Mouse (Mus musculus): ENCODE measurements around the gene Opcml. TPM values are rescaled to one million over a fixed set of nuclear protein-coding genes. Genes with fewer than 3 reads are reported as not detected.

Opcml gene
- polyA plus RNA-seq, 1 experiment from 2014 or later, result 14.1 TPM

DNA sequence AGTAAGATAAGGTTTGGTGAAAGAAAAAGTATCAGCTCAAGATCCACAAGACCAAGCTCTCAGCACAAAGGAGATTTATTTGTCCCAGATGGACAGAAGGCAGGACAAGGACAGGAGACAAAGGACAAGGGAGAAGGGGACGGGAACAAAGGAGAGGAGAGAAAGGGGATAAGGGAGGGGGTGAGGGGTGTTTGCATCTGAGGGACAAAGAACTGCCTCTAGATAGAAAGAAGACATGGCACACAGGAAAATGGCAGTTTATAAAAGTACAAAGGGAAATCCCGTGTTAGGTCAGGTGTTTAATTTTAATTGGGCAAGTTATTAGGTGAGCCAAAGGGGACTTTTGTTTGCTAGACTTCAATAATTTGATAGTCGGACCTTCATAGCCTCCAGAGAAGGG lies 801.6 kb downstream of the Opcml start:
- ATAC-seq, result no peak
- Histone ChIP-seq H3K4me2 (no peak overlapping the region), H3K27ac (no peak overlapping the region), H3K27me3 (no peaks in the 10 kb centered on the region), H3K9me3 (replicated peaks) (no peaks in the 10 kb centered on the region), H3K36me3 (ENCODE audit: poor library complexity, severe bottlenecking) (no peaks in the 10 kb centered on the region), H3K4me1 (peaks cover 7% of the 10 kb centered on the region), H3K9ac (no peak overlapping the region), H3K4me3 (no peak overlapping the region)
- 9% methylated on average over 3 of the region's 3 CpGs for WGBS

DNA sequence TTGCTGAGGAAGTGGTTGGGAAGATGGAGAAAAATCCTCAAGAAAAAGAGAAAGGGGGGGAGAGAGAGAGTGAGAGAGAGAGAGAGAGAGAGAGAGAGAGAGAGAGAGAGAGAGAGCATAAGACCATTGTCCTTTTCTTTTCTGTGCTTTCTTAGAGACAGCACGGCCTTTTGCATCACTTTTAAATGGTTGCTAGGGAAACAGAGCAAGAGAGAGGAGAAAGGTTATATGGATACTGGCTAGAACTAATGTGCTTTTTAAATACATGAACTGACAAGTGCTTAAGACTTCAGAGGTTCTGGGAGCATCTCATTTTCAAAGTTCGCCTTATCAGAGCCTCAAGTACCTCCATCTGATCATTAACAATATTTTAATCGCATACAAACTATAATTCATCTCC lies 804.5 kb downstream of the Opcml start:
- WGBS, result 64% methylated on average over 3 of the region's 3 CpGs
- no peak overlapping the region for H3K4me2 ChIP-seq
- H3K9ac ChIP-seq, result no peak overlapping the region
- no peaks in the 10 kb centered on the region for H3K27me3 ChIP-seq
- no peaks in the 10 kb centered on the region for H3K4me1 ChIP-seq
- H3K9me3 ChIP-seq (replicated peaks), result no peaks in the 10 kb centered on the region
- H3K4me3 ChIP-seq, result no peak overlapping the region
- H3K36me3 ChIP-seq (ENCODE audit: poor library complexity, severe bottlenecking), result no peaks in the 10 kb centered on the region
- no peak overlapping the region for H3K27ac ChIP-seq
- ATAC-seq, result no peak

DNA sequence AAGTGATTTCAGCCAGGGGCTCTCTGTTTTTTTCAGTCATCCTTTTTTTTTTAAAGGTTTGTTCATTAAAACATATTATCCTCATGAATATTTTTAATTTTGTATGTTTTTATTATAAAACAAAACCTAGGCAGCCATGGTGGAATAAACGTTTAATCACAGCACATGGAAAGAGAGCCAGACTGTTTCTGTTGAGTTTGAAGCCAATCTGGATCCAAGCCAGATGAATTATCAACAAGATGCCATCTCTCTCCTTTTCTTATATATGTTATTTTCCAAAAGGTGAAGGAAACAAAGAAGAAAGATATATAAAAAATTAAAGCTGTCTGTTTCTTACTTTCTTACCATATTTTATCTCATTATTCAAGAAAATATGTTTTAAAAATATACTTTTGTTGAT lies 815.0 kb downstream of the Opcml start:
- Histone ChIP-seq H3K27me3 (no peaks in the 10 kb centered on the region), H3K4me3 (no peak overlapping the region), H3K27ac (no peak overlapping the region), H3K36me3 (ENCODE audit: poor library complexity, severe bottlenecking) (no peaks in the 10 kb centered on the region), H3K9ac (no peak overlapping the region), H3K9me3 (replicated peaks) (no peaks in the 10 kb centered on the region), H3K4me1 (no peaks in the 10 kb centered on the region), H3K4me2 (no peak overlapping the region)
- 62% methylated on average over 1 of the region's 1 CpGs for WGBS
- ATAC-seq, result no peak

DNA sequence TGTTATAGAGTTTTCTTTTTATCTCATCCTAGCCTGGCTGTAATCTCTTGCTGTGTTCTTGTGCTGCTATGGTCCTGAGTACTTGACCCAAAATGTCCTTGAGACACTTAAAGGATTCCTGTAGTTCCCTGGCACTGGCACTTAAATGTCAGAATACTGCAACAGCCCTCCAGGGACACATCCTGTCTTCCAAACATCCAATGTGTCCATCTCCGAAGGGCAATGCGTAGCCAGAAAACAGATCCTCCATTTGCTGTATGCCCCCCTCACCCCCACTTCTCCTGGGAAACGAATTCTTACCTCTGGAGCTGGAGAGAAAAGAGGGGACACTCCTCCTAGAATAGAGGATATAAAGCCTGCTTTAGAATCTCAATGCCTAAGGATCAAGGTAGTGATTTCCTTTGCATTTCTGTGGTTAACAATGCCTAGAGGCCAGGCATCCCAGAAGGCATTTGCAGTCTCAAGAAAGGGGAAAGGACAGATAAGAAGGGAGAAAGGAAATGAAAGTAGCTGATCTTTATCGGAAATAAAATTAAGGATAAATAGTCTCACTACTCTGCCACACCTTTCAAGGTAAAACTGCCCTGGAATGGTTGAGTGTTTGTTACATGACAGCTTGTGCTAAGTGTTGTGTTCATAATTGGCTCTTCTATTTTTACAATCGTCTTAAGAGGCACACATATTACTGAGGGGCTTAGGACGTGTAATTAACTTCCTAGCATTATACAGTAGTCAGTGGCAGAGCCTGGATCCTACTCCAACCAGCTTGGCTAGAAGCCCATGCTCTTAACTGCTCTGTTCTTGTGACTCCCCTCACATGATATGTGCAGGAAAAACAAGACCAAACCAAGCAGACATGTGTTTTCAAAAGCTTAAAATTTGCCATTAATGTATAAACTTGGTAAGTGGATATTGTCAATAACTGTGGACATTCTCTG lies 823.4 kb downstream of the Opcml start:
- no peak overlapping the region for H3K4me3 ChIP-seq
- no peak for ATAC-seq
- H3K36me3 ChIP-seq (ENCODE audit: poor library complexity, severe bottlenecking), result no peaks in the 10 kb centered on the region
- H3K9ac ChIP-seq, result no peak overlapping the region
- no peaks in the 10 kb centered on the region for H3K9me3 ChIP-seq (replicated peaks)
- WGBS, result 32% methylated on average over 6 of the region's 6 CpGs
- no peak overlapping the region for H3K27ac ChIP-seq
- H3K4me2 ChIP-seq, result no peak overlapping the region
- H3K4me1 ChIP-seq, result no peaks in the 10 kb centered on the region
- no peaks in the 10 kb centered on the region for H3K27me3 ChIP-seq

DNA sequence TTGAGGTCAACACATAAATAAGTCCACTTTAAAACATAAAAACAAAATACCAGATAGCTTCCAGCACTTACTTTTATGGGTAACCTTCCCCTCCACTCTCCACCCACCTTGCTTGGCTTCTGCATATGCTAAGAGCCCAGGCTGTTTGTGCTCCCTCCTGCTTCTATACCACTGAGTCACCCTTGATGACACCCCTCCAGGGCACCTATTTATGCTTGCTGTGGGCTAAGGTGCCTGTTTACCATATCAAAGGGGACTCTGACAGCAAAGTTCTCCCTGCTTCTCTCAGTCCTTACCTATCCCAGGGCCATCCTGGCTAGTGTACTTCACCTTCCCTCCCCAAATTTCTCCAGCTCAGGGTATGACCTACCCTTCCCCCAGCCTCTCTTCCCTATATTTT lies 824.9 kb downstream of the Opcml start:
- no peaks in the 10 kb centered on the region for H3K36me3 ChIP-seq (ENCODE audit: poor library complexity, severe bottlenecking)
- H3K27ac ChIP-seq, result no peak overlapping the region

DNA sequence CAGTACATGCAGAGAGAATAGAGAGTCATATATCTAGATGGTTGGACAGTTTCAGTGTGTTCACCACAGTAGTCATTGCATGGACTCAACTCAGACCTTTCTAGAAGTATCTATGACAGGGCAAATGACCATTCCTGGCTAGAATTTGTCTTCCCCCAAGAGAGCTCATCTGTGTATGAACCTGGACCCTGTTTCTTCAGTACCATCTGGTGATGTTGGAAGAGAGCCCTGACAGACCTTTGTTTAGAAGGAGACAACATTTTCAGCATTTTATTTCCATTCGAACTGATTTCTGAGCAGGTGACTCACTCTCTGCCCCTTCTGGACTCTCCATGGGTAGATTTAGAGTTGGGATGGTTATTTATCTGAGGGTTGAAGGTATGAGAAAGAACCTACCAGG lies 827.1 kb downstream of the Opcml start:
- no peak for ATAC-seq
- H3K4me1 ChIP-seq, result no peaks in the 10 kb centered on the region
- H3K9me3 ChIP-seq (replicated peaks), result no peaks in the 10 kb centered on the region
- no peaks in the 10 kb centered on the region for H3K36me3 ChIP-seq (ENCODE audit: poor library complexity, severe bottlenecking)
- 97% methylated on average over 1 of the region's 1 CpGs for WGBS
- no peak overlapping the region for H3K27ac ChIP-seq
- H3K4me3 ChIP-seq, result no peak overlapping the region
- H3K9ac ChIP-seq, result no peak overlapping the region
- no peak overlapping the region for H3K4me2 ChIP-seq
- no peaks in the 10 kb centered on the region for H3K27me3 ChIP-seq

More for the DNA sequence above, 824.9 kb downstream of the Opcml start:
- H3K9me3 ChIP-seq (replicated peaks), result no peaks in the 10 kb centered on the region
- H3K4me3 ChIP-seq, result no peak overlapping the region
- no peaks in the 10 kb centered on the region for H3K4me1 ChIP-seq
- no peaks in the 10 kb centered on the region for H3K27me3 ChIP-seq
- no peak overlapping the region for H3K4me2 ChIP-seq
- H3K9ac ChIP-seq, result no peak overlapping the region
- ATAC-seq, result no peak

DNA sequence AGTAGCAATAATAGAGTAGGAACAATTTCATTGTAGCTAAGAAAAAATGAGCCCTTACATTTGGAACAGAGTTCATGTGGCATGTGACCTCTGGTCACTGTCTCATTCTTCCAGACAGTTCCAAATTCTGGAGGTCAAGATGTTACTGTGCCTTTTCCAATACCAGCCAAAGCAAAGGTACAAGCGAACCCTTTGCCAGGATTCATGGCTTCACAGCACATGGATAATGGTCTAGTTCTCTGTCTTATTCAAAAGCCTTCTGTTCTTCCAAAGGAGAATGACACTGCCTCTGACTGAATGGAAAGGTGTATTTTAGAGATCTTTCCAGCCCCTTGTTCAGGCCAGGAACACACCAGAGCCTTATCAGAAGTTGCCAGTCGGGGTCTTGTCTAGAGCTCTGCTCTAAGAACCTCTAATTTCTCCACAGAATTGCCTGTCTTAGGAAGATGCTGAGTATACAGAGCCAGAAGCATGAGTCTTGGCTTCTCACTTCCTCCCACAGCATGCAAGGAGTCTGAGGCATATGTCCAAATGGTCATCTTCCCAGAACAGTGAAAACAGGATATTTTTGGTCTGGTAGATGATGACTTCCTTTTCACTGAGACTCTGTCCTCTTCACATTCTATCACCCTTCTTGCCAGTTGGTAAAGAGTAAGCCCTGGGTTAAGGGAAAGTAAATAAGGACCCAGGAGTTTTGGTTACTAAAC lies 827.8 kb downstream of the Opcml start:
- no peak for ATAC-seq
- Histone ChIP-seq H3K4me3 (no peak overlapping the region), H3K4me1 (no peaks in the 10 kb centered on the region), H3K4me2 (no peak overlapping the region), H3K27ac (no peak overlapping the region), H3K9ac (no peak overlapping the region), H3K9me3 (replicated peaks) (no peaks in the 10 kb centered on the region), H3K27me3 (no peaks in the 10 kb centered on the region), H3K36me3 (ENCODE audit: poor library complexity, severe bottlenecking) (no peaks in the 10 kb centered on the region)
- 81% methylated on average over 2 of the region's 2 CpGs for WGBS

DNA sequence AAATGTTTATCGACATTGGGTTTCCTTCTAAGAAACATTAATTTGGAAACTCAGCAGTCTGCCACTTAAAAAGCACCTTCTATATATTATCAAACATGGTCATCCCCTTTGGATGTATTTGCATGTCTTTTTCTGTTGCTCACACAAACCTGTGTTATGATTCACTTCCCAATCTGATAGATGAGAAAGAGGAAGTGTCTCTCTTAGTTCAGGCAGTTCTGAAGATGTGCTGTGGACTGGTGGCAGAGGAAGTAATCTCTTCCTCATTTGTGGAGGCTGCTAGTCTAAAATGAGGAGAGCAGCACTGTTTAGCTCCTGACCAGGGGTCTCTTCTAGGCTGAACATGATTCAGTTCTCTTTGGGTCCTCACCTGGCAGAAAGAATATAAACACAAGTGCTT lies 831.4 kb downstream of the Opcml start:
- no peaks in the 10 kb centered on the region for H3K4me1 ChIP-seq
- H3K27me3 ChIP-seq, result no peaks in the 10 kb centered on the region
- H3K9me3 ChIP-seq (replicated peaks), result no peaks in the 10 kb centered on the region
- H3K36me3 ChIP-seq (ENCODE audit: poor library complexity, severe bottlenecking), result no peaks in the 10 kb centered on the region
- H3K9ac ChIP-seq, result no peak overlapping the region
- WGBS, result 94% methylated on average over 1 of the region's 1 CpGs
- no peak for ATAC-seq
- no peak overlapping the region for H3K27ac ChIP-seq
- H3K4me2 ChIP-seq, result no peak overlapping the region
- no peak overlapping the region for H3K4me3 ChIP-seq

DNA sequence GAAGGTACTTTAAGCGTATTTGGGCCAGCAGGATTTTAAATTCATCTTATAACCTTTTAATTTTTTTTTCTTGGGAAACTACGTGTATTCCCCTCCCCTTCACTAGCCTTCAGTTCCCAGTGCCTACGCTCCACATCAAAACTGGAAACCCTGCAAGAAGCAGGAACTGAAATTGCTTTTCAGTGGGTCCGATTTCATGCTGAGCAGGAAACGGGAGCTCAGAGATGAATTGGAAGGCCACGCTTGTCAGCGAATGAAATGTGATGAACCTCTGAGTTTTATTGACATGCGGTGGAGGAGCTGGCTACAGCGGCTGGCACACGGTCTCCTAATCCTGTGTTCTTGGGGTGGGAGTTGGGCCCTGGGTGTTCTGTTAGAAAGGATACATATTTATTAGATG lies 834.3 kb downstream of the Opcml start:
- no peak for ATAC-seq
- H3K9me3 ChIP-seq (replicated peaks), result no peaks in the 10 kb centered on the region
- H3K4me1 ChIP-seq, result no peaks in the 10 kb centered on the region
- H3K4me2 ChIP-seq, result no peak overlapping the region
- H3K9ac ChIP-seq, result no peak overlapping the region
- H3K27ac ChIP-seq, result no peak overlapping the region
- H3K27me3 ChIP-seq, result no peaks in the 10 kb centered on the region
- H3K4me3 ChIP-seq, result no peak overlapping the region
- no peaks in the 10 kb centered on the region for H3K36me3 ChIP-seq (ENCODE audit: poor library complexity, severe bottlenecking)
- 59% methylated on average over 10 of the region's 10 CpGs for WGBS

DNA sequence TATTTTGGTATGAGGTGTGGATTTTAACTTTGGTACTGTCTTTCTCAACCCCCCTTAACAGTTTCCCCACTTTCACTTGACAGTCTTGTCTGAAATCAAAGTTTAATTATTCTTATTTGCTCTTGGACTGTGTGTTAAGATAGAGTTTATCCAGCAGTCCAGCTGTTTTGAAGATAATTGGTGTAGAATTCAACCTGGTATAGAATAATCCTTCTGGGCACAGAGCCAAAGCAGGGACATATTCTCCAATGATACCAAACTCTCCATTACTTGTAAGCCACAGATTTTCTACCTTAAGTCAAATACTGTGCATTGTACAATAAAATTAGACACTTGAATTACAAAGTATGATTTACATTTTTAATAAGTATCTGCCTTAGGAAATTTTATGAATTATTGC lies 852.2 kb downstream of the Opcml start:
- Histone ChIP-seq H3K4me3 (no peak overlapping the region), H3K27me3 (no peaks in the 10 kb centered on the region), H3K27ac (no peak overlapping the region), H3K4me2 (no peak overlapping the region), H3K9me3 (replicated peaks) (no peaks in the 10 kb centered on the region), H3K9ac (no peak overlapping the region), H3K4me1 (peaks cover 19% of the 10 kb centered on the region), H3K36me3 (ENCODE audit: poor library complexity, severe bottlenecking) (no peaks in the 10 kb centered on the region)
- no peak; the same call in 1 of the 2 replicates for ATAC-seq

DNA sequence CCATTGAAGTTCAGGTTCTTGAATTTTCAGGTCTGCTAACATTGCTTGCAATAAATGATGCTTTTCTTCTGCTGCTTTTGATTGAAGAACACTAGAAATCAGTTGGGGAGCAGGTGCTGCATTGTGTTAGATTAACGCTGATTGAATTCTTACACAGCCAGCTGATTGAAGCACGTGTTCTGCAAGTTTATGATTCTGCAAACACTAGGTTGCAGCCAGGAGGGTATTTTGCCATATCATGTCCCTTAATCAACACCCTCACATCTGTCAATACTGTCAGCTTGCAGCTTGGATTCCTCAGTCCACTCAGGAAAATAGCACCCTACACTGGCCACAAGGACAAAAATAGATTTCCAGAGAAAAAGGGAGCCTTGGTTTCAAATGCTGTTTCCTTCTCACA lies 853.5 kb downstream of the Opcml start:
- no peaks in the 10 kb centered on the region for H3K27me3 ChIP-seq
- peak; percentile 68 for ATAC-seq
- no peaks in the 10 kb centered on the region for H3K9me3 ChIP-seq (replicated peaks)
- no peak overlapping the region for H3K9ac ChIP-seq
- no peaks in the 10 kb centered on the region for H3K36me3 ChIP-seq (ENCODE audit: poor library complexity, severe bottlenecking)
- H3K4me3 ChIP-seq, result no peak overlapping the region
- peaks cover 19% of the 10 kb centered on the region for H3K4me1 ChIP-seq
- H3K4me2 ChIP-seq, result no peak overlapping the region
- WGBS, result 15% methylated on average over 2 of the region's 2 CpGs
- H3K27ac ChIP-seq, result peak overlapping the region; percentile 25

DNA sequence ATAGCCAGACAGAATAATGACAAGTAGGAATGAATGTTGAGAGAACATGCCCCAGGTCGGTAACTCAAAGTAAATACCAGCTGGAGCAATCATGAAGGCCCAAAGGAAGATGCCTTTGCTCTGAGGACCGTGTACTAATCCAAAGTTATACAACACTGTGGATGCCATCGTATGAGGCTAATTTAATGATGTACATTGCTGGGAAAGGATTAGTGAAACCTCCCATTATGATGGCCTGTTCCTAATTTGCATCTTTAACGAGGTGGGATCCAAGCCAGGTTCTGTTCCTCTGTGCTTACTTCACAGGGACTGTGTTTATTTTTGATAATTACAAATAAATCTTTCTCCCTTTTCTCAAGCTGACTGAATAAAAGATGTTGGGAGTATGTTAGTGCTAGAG lies 859.5 kb downstream of the Opcml start:
- no peak overlapping the region for H3K4me2 ChIP-seq
- H3K4me3 ChIP-seq, result no peak overlapping the region
- H3K36me3 ChIP-seq (ENCODE audit: poor library complexity, severe bottlenecking), result no peaks in the 10 kb centered on the region
- H3K9ac ChIP-seq, result no peak overlapping the region
- ATAC-seq, result no peak
- WGBS, result 42% methylated on average over 4 of the region's 4 CpGs
- no peak overlapping the region for H3K27ac ChIP-seq
- peaks cover 5% of the 10 kb centered on the region; the same call in 1 of the 2 replicates for H3K4me1 ChIP-seq
- peaks cover 12% of the 10 kb centered on the region for H3K27me3 ChIP-seq
- no peaks in the 10 kb centered on the region for H3K9me3 ChIP-seq (replicated peaks)

Data from forebrain, embryonic 13.5 days (tissue).